13 mouse cellular contexts compared by ENCODE assay signal in genomic region chrX:166365458-166366213, GRCm38 (mm10).
A peak's percentile ranks its signal among the peaks of the same experiment; 100 is the strongest.
DNase-seq lines count a peak whose midpoint lies in the region.
"Had no signal": no experiment of that assay in that cellular context is flagged by ENCODE, and none has a peak within 500 bp of the region (broad histone marks: within the 10 kb centered on the region; RNA-seq: fewer than 3 reads in every experiment).

No protein-coding gene starts in this region.

- peak; percentile 5 for DNase-seq in embryo, embryonic 10 days (ENCODE audit: low spot score)
- no peak for DNase-seq in embryo, embryonic 9.5 days (ENCODE audit: extremely low spot score)
- peak; percentile 46 for DNase-seq in layer of hippocampus, adult 9-11 months
- no peak for DNase-seq in layer of hippocampus, postnatal 25 days (ENCODE audit: extremely low spot score in 1 of 2, low spot score in 1 of 2)
- DNase-seq in right cerebral cortex, adult 18-20 months = peak; percentile 20
- DNase-seq in right cerebral cortex, postnatal 25 days = no peak
- DNase-seq in heart, adult 9 months (ENCODE audit: low spot score in 2 of 2) = no peak
- DNase-seq in cerebellum, adult 9-10 months = no peak
- DNase-seq: adrenal gland, adult 8-10 months; cerebellum, adult 11-12 months; liver, postnatal 0 days; lung, postnatal 36 days; thymus, postnatal 36 days had no signal

Comparison
In these comparisons a context has a peak if more than half of its experiments do, and no peak if none do; other contexts are left out.
1. DNase-seq: peak in embryo, embryonic 10 days (single experiment), layer of hippocampus, adult 9-11 months (single experiment) and right cerebral cortex, adult 18-20 months (single experiment); none in embryo, embryonic 9.5 days (single experiment), layer of hippocampus, postnatal 25 days (0 of 2), right cerebral cortex, postnatal 25 days (single experiment), heart, adult 9 months (0 of 2) and cerebellum, adult 9-10 months (single experiment).